Mouse (Mus musculus) CH12.LX (cell line): ENCODE data around the gene Slc39a8. TPM values are rescaled to one million over a fixed set of nuclear protein-coding genes. Genes with fewer than 3 reads are reported as not detected.
A peak's percentile ranks its signal among the peaks of the same experiment; 100 is the strongest.

ENCODE experiments used
- DNase-seq: peaks from one replicate; pipeline ENCODE4 v3.0.0-alpha.2; 2013; ENCODE audit errors: extremely low read depth
- H3K27ac ChIP-seq: 2 replicates; pipeline ENCODE4 v1.5.1; 2012; ENCODE audit warnings: low read depth, mild to moderate bottlenecking, control low read depth, moderate library complexity; ENCODE audit not compliant: insufficient read depth
- H3K27me3 ChIP-seq: replicated peaks from 2 replicates; pipeline ENCODE3; 2012; ENCODE audit warnings: inconsistent platforms
- H3K36me3 ChIP-seq, 2 experiments: replicated peaks in 1 of 2; 2 replicates each; pipeline versions ENCODE3 to v1.6.1; 2012; ENCODE audit warnings: inconsistent platforms in 1 of 2, low read length in 1 of 2, mild to moderate bottlenecking in 1 of 2, mixed read lengths in 1 of 2, moderate library complexity in 1 of 2; ENCODE audit not compliant: control insufficient read depth in 1 of 2, insufficient read depth in 1 of 2
- H3K4me1 ChIP-seq, 2 experiments: 2 replicates each; pipeline ENCODE4 v1.6.1; 2012; ENCODE audit warnings: inconsistent platforms in 1 of 2, moderate library complexity in 1 of 2; ENCODE audit not compliant: insufficient read depth in 2 of 2, control insufficient read depth in 1 of 2
- H3K4me2 ChIP-seq: 2 replicates; pipeline ENCODE4 v1.6.1; 2012; ENCODE audit warnings: low read depth, mild to moderate bottlenecking, control low read depth; ENCODE audit not compliant: poor library complexity, insufficient read depth, severe bottlenecking
- H3K4me3 ChIP-seq, 3 experiments: fragments of 150-350 bp in 1 of 3; sonication (generic) in 1 of 3; replicated peaks in 1 of 3; 2 replicates each; pipeline versions ENCODE3 to v1.5.1; 2011 to 2012; ENCODE audit warnings: low read depth in 2 of 3, low read length in 2 of 3, mild to moderate bottlenecking in 2 of 3, moderate library complexity in 2 of 3, control low read depth in 1 of 3, improper control_type of control experiment in 1 of 3, inconsistent platforms in 1 of 3, mixed read lengths in 1 of 3; ENCODE audit not compliant: poor library complexity in 1 of 3
- H3K79me2 ChIP-seq: replicated peaks from 2 replicates; pipeline ENCODE4 v1.6.1; 2012; ENCODE audit warnings: mild to moderate bottlenecking, moderate library complexity; ENCODE audit not compliant: control insufficient read depth, poor library complexity, insufficient read depth, severe bottlenecking; ENCODE audit errors: extremely low read depth
- H3K9ac ChIP-seq: 2 replicates; pipeline ENCODE4 v1.6.1; 2012; ENCODE audit warnings: low read depth, mild to moderate bottlenecking, control low read depth, moderate library complexity; ENCODE audit not compliant: insufficient read depth
- H3K9me3 ChIP-seq: replicated peaks from 2 replicates; pipeline ENCODE3; 2012; ENCODE audit warnings: low read length, inconsistent platforms, mixed read lengths
- BHLHE40 ChIP-seq: IDR thresholded peaks from 2 replicates; pipeline ENCODE4 v1.6.1; 2011; ENCODE audit warnings: mild to moderate bottlenecking, low read depth, low read length, improper control_type of control experiment
- CHD2 ChIP-seq: IDR thresholded peaks from 2 replicates; pipeline ENCODE4 v1.6.1; 2011; ENCODE audit warnings: low read length, improper control_type of control experiment
- E2F4 ChIP-seq: IDR thresholded peaks from 2 replicates; pipeline ENCODE4 v1.6.1; 2011; ENCODE audit warnings: low read depth, low read length, improper control_type of control experiment; ENCODE audit not compliant: insufficient replicate concordance
- EP300 ChIP-seq: IDR thresholded peaks from 2 replicates; pipeline ENCODE4 v1.6.1; 2011; ENCODE audit warnings: low read length, improper control_type of control experiment
- HCFC1 ChIP-seq: IDR thresholded peaks from 2 replicates; pipeline ENCODE4 v1.6.1; 2012; ENCODE audit warnings: low read depth, mild to moderate bottlenecking, inconsistent platforms, low read length, improper control_type of control experiment
- MXI1 ChIP-seq: IDR thresholded peaks from 2 replicates; pipeline ENCODE4 v1.6.1; 2011; ENCODE audit warnings: mild to moderate bottlenecking, low read depth, low read length, improper control_type of control experiment
- NELFE ChIP-seq: IDR thresholded peaks from 2 replicates; pipeline ENCODE4 v1.6.1; 2011; ENCODE audit warnings: low read depth, low read length, improper control_type of control experiment
- NRF1 ChIP-seq: IDR thresholded peaks from 2 replicates; pipeline ENCODE4 v1.6.1; 2014; ENCODE audit warnings: low read depth, mild to moderate bottlenecking, inconsistent platforms, low read length, improper control_type of control experiment, moderate library complexity
- POLR2AphosphoS2 ChIP-seq: IDR thresholded peaks from 2 replicates; pipeline ENCODE4 v1.6.1; 2011; ENCODE audit warnings: low read depth, low read length, improper control_type of control experiment
- USF2 ChIP-seq: conservative IDR thresholded peaks from 2 replicates; pipeline ENCODE4 v1.6.1; 2011; ENCODE audit warnings: low read depth, low read length, improper control_type of control experiment
- ZKSCAN1 ChIP-seq: IDR thresholded peaks from 2 replicates; pipeline ENCODE4 v1.6.1; 2012; ENCODE audit warnings: low read depth, inconsistent platforms, low read length, improper control_type of control experiment, borderline replicate concordance
- ZMIZ1 ChIP-seq: IDR thresholded peaks from 2 replicates; pipeline ENCODE4 v1.6.1; 2012; ENCODE audit warnings: low read depth, mild to moderate bottlenecking, inconsistent platforms, low read length, improper control_type of control experiment
- dilution Hi-C: fragments of 300-500 bp; cut with MboI; formaldehyde crosslinking; loops from 2 replicates; pipeline ENCODE4 v1.14.3; 2020; ENCODE audit warnings: low sequenced_read_pairs; ENCODE audit not compliant: extremely low pct_unique_long_range_greater_than_20kb, extremely low pct_ligation_motif_present
- in situ Hi-C: fragments of 300-500 bp; cut with MboI; formaldehyde crosslinking; loops from 3 replicates; pipeline ENCODE4 v1.14.3; 2019; ENCODE audit warnings: low sequenced_read_pairs, low pct_ligation_motif_present, low pct_unique_long_range_greater_than_20kb, mixed read lengths
- polyA plus RNA-seq: library from polyadenylated mRNA; unstranded; fragments of >175 nt; gene quantifications from 2 replicates; pipeline ENCODE4 v1.2.1, GENCODE M21; 2012; ENCODE audit warnings: low read depth; ENCODE audit not compliant: insufficient read length
- total RNA-seq, 2 experiments: library from RNA; depleted of rRNA; stranded (reverse); fragments of 300-350 nt in 1 of 2; fragments of >200 nt in 1 of 2; gene quantifications; 2 replicates each; pipeline ENCODE4 v1.2.3; 2012 to 2014

Slc39a8 gene
- total and polyA plus RNA-seq, 3 experiments: 0.30 to 1.2 (median 0.64) TPM

DNA sequence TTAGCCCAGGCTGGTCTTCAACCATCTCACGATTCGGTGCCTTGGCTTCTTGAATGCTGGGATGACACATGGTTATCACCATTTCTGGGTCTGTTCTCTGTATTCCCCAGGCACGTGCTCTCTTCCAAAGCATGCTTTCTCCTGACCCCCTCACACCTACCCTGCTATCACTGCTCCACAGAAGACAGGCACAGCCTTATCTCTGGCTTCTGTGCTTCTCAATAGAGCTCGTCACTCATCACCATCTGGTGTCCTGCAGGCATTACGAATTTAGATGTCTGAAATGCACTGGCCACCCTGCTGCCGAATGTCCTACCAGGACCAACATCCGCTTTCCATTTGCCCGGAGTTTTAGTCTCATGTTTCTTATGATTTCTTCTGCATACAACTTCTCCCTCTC, 18.6 kb downstream of the Slc39a8 start:
- no peaks in the 10 kb centered on the region for H3K27me3 ChIP-seq
- no peak overlapping the region for H3K4me3 ChIP-seq
- no peaks in the 10 kb centered on the region for H3K36me3 ChIP-seq
- peaks cover 3 to 4% of the 10 kb centered on the region in 2 experiments; a peak in 2 of 4 replicates for H3K4me1 ChIP-seq
- peak overlapping the region; percentile 48 for H3K4me2 ChIP-seq
- no peak overlapping the region for H3K27ac ChIP-seq
- no peaks in the 10 kb centered on the region for H3K9me3 ChIP-seq
- no peak for DNase-seq
- TF ChIP-seq CHD2: no peak
- TF ChIP-seq MXI1: peak; percentile 41; the same call in 1 of the 2 replicates
- TF ChIP-seq BHLHE40: 0 out of 2 replicates have a peak, but pooled peaks have one; percentile 23
- in situ Hi-C loops: no loop called here
- dilution Hi-C loops: no loop called here
- no peaks in the 10 kb centered on the region for H3K79me2 ChIP-seq
- H3K9ac ChIP-seq: 0 out of 2 replicates have a peak overlapping the region, but pooled peaks have one; percentile 11

GRCm38 (mm10) chr3:135844835-135845234, 19.8 kb downstream of the Slc39a8 start:
- in situ Hi-C loops: no loop called here
- no peak overlapping the region for H3K9ac ChIP-seq
- no peaks in the 10 kb centered on the region for H3K27me3 ChIP-seq
- H3K79me2 ChIP-seq: no peaks in the 10 kb centered on the region
- peaks cover 3 to 4% of the 10 kb centered on the region in 2 experiments; a peak in 2 of 4 replicates for H3K4me1 ChIP-seq
- H3K9me3 ChIP-seq: no peaks in the 10 kb centered on the region
- H3K27ac ChIP-seq: no peak overlapping the region
- H3K4me2 ChIP-seq: no peak overlapping the region
- dilution Hi-C loops: no loop called here
- H3K4me3 ChIP-seq: no peak overlapping the region
- no peaks in the 10 kb centered on the region for H3K36me3 ChIP-seq
- DNase-seq: no peak
- TF ChIP-seq EP300 (no peak), ZKSCAN1 (no peak), HCFC1 (no peak), USF2 (no peak), ZMIZ1 (no peak), NELFE (no peak)
- TF ChIP-seq, all 38 proteins: peak for 0

DNA sequence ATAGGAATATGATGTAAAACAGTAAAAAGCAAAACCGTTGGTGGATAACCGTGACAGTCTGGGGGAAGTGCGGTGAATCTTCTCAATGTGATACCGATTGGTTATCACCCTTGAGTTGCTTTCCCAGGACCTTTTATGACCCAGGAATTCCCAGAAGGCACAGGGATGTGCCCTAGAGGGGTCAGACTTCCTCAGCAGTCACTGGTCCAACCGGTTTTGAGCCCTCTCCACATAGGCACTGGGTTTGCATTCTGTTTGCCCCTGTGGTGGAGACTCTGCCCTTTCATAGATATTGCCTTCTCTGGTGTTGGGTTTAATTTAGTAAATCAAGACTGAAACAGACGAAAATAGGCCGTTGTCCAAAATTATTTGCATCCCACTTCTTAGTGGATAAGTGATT, 20.8 kb downstream of the Slc39a8 start:
- Histone ChIP-seq H3K79me2 (no peaks in the 10 kb centered on the region), H3K27ac (no peak overlapping the region), H3K4me2 (no peak overlapping the region), H3K4me1 (peaks cover 3 to 4% of the 10 kb centered on the region in 2 experiments; a peak in 2 of 4 replicates), H3K9ac (no peak overlapping the region), H3K4me3 (no peak overlapping the region), H3K9me3 (no peaks in the 10 kb centered on the region), H3K27me3 (no peaks in the 10 kb centered on the region), H3K36me3 (no peaks in the 10 kb centered on the region)
- in situ Hi-C loops (no loop called here), dilution Hi-C loops (no loop called here)
- no peak for TF ChIP-seq NRF1
- TF ChIP-seq E2F4: no peak
- no peak for TF ChIP-seq POLR2AphosphoS2
- TF ChIP-seq ZKSCAN1: no peak
- DNase-seq: no peak
